Mouse (Mus musculus): ENCODE results near the gene Nme4.

DNA sequence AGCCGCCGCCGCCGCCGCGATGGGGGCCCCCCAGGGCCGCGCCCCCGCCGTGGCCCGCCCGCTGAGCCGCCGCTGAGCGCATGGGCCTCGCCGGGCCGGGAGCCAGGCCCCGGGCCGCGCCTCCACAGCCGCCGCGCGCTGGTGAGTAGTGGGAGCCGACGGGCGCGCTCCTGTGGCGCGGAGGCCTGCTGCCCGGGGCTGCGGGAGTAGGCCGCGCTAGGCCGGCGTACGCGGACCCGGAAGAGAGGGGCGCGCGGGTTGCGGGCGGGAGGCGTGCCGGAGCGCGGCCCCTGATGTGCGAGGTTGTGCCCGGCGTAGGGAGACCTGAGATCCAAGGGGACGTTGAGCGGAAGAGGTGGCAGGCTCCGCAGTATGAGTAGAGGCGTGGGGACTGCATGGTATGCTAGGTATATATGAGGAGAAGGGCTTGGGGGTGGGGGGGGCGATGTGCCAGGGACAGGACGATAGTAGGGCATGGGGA lies 43.5 kb upstream of the Nme4 start:
- TF ChIP-seq CTCF (IDR thresholded peaks at IDR 0.05), result no peak
- TF ChIP-seq EP300 (IDR thresholded peaks at IDR 0.05; ENCODE audit: insufficient read depth, low read depth, low read length), result no peak
